Mouse (Mus musculus): ENCODE results near the gene Tagln2. TPM values are rescaled to one million over a fixed set of nuclear protein-coding genes. Genes with fewer than 3 reads are reported as not detected.

Tagln2 gene
- total RNA-seq (2014; rRNA removed), result 14.9 and 18.7 TPM in 2 replicates
- polyA plus RNA-seq (2012; rRNA removed), result 22.3 and 25.6 TPM in 2 replicates

GRCm38 (mm10) chr1:172499765-172500441 is at the start of gene Tagln2:
Gene Tagln2, plus strand, starts transcription at chr1:172500047.
- no peaks in the 10 kb centered on the region for H3K79me2 ChIP-seq (ENCODE audit: control insufficient read depth, insufficient read depth, low read length)
- peak within 1 kb of the TSS; percentile 53 for H3K27ac ChIP-seq (replicated peaks; ENCODE audit: insufficient read depth, low read depth, low read length)
- TF ChIP-seq POLR2A (IDR thresholded peaks at IDR 0.05; ENCODE audit: extremely low read depth, insufficient read depth, low read length), result peak; percentile 76
- no peak; the same call in 1 of the 2 replicates for TF ChIP-seq CTCF (IDR thresholded peaks at IDR 0.05; ENCODE audit: low read depth, low read length)
- peaks cover 8% of the 10 kb centered on the region for H3K4me1 ChIP-seq (ENCODE audit: control insufficient read depth, insufficient read depth, low read length)
- no peaks in the 10 kb centered on the region for H3K36me3 ChIP-seq (ENCODE audit: control insufficient read depth, insufficient read depth, low read length)
- no peaks in the 10 kb centered on the region for H3K27me3 ChIP-seq (ENCODE audit: control insufficient read depth, insufficient read depth, low read length)
- peak within 1 kb of the TSS; percentile 86 for H3K4me3 ChIP-seq (ENCODE audit: insufficient read depth, low read depth, low read length)
- no peak for DNase-seq (ENCODE audit: extremely low read depth, low read depth, low spot score)
- H3K9ac ChIP-seq (ENCODE audit: low read depth, low read length), result peak within 1 kb of the TSS; percentile 84
- 5% methylated on average over 30 of the region's 30 CpGs for WGBS

DNA sequence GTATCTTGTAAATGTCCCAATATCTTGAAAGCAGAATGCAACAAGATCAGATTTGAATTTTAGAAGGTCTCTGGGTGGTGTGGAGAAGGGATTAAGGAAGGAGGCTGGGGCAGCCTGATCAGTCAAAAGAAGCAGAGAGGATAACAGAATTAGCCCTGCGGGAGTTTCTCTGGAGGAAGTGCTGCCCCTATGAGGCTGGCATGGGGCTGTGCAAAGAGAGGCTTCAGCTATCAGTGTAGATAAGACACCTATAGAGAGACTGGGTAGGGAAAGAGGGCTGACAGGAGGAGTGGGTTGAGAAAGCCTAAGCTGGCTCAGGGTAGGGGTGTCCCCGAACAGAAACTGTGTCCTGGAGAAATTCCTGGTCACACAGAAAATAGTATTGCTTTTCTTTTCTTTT is 49.6 kb upstream of the Tagln2 start:
- Histone ChIP-seq H3K27me3 (ENCODE audit: control insufficient read depth, insufficient read depth, low read length) (no peaks in the 10 kb centered on the region), H3K36me3 (ENCODE audit: control insufficient read depth, insufficient read depth, low read length) (no peaks in the 10 kb centered on the region), H3K4me1 (ENCODE audit: control insufficient read depth, insufficient read depth, low read length) (no peaks in the 10 kb centered on the region), H3K9ac (ENCODE audit: low read depth, low read length) (no peak overlapping the region), H3K27ac (replicated peaks; ENCODE audit: insufficient read depth, low read depth, low read length) (no peak overlapping the region), H3K4me3 (ENCODE audit: insufficient read depth, low read depth, low read length) (no peak overlapping the region), H3K79me2 (ENCODE audit: control insufficient read depth, insufficient read depth, low read length) (no peaks in the 10 kb centered on the region)
- DNase-seq (ENCODE audit: extremely low read depth, low read depth, low spot score), result no peak
- WGBS, result 57% methylated on average over 2 of the region's 2 CpGs
- TF ChIP-seq POLR2A (IDR thresholded peaks at IDR 0.05; ENCODE audit: extremely low read depth, insufficient read depth, low read length) (no peak), CTCF (IDR thresholded peaks at IDR 0.05; ENCODE audit: low read depth, low read length) (no peak)

DNA sequence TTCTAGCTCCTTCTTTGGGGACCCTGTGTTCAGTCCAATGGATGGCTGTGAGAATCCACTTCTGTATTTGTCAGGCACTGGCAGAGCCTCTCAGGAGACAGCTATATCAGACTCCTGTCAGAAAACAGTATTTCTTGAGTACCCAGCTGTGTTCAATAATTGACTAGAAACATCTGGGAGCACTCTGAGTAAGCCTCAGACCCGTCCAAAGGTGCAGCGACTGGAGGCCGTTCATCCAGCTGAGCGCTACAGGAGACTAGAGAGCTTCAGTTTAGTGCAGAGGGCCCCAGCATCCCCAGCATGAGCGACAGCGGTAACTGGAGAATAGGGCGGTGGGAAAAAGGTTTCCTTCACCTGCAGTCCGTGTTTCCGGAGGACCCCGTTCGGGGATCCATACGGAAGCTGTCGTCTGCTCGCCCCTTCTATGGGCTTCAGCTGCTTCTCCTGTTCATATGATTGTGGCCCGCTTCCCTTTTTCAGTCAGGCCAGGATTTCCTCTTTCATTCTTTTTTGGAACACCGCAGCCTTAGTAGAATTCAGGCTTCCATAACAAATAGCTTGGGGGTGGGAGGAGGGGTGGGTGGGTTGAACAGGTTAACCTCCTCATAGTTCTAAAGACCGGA is 48.9 kb upstream of the Tagln2 start:
- WGBS, result 63% methylated on average over 17 of the region's 17 CpGs

DNA sequence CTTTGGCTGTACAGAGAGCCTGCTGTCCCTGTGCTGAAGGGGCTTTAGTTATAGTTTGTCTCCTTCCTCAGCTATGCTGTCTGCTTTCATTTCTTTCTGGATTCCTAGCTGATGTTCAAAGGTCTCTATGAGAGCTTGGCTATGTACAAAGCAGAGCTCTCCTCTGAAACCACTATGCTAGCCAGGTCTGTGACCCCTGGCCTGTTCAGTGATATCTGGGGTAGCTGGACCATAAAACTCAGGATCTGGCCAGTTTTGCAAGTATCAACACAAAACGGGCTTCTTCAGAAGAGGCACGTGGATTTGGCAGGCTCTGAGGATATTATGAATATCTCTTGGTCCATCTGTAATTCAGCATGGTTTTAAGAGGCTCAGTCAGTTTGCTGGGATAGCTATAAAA is 46.9 kb upstream of the Tagln2 start:
- no peak overlapping the region for H3K27ac ChIP-seq (replicated peaks; ENCODE audit: insufficient read depth, low read depth, low read length)
- TF ChIP-seq CTCF (IDR thresholded peaks at IDR 0.05; ENCODE audit: low read depth, low read length) (no peak), POLR2A (IDR thresholded peaks at IDR 0.05; ENCODE audit: extremely low read depth, insufficient read depth, low read length) (no peak)
- WGBS, result 42% methylated on average over 2 of the region's 2 CpGs
- no peak for DNase-seq (ENCODE audit: extremely low read depth, low read depth, low spot score)
- no peaks in the 10 kb centered on the region for H3K4me1 ChIP-seq (ENCODE audit: control insufficient read depth, insufficient read depth, low read length)
- no peaks in the 10 kb centered on the region for H3K79me2 ChIP-seq (ENCODE audit: control insufficient read depth, insufficient read depth, low read length)
- no peaks in the 10 kb centered on the region for H3K36me3 ChIP-seq (ENCODE audit: control insufficient read depth, insufficient read depth, low read length)
- no peaks in the 10 kb centered on the region for H3K27me3 ChIP-seq (ENCODE audit: control insufficient read depth, insufficient read depth, low read length)
- H3K4me3 ChIP-seq (ENCODE audit: insufficient read depth, low read depth, low read length), result no peak overlapping the region
- H3K9ac ChIP-seq (ENCODE audit: low read depth, low read length), result no peak overlapping the region

More for the DNA sequence above, 48.9 kb upstream of the Tagln2 start:
- H3K79me2 ChIP-seq (ENCODE audit: control insufficient read depth, insufficient read depth, low read length), result no peaks in the 10 kb centered on the region
- TF ChIP-seq POLR2A (IDR thresholded peaks at IDR 0.05; ENCODE audit: extremely low read depth, insufficient read depth, low read length) (no peak), CTCF (IDR thresholded peaks at IDR 0.05; ENCODE audit: low read depth, low read length) (no peak)
- DNase-seq (ENCODE audit: extremely low read depth, low read depth, low spot score), result no peak
- H3K4me3 ChIP-seq (ENCODE audit: insufficient read depth, low read depth, low read length), result no peak overlapping the region
- H3K27me3 ChIP-seq (ENCODE audit: control insufficient read depth, insufficient read depth, low read length), result no peaks in the 10 kb centered on the region
- H3K4me1 ChIP-seq (ENCODE audit: control insufficient read depth, insufficient read depth, low read length), result no peaks in the 10 kb centered on the region
- no peak overlapping the region for H3K27ac ChIP-seq (replicated peaks; ENCODE audit: insufficient read depth, low read depth, low read length)
- no peaks in the 10 kb centered on the region for H3K36me3 ChIP-seq (ENCODE audit: control insufficient read depth, insufficient read depth, low read length)
- no peak overlapping the region for H3K9ac ChIP-seq (ENCODE audit: low read depth, low read length)

- Histone ChIP-seq H3K79me2 (ENCODE audit: control insufficient read depth, insufficient read depth, low read length) (no peaks in the 10 kb centered on the region), H3K4me3 (ENCODE audit: insufficient read depth, low read depth, low read length) (no peak overlapping the region), H3K27ac (replicated peaks; ENCODE audit: insufficient read depth, low read depth, low read length) (no peak overlapping the region), H3K27me3 (ENCODE audit: control insufficient read depth, insufficient read depth, low read length) (no peaks in the 10 kb centered on the region), H3K9ac (ENCODE audit: low read depth, low read length) (no peak overlapping the region), H3K36me3 (ENCODE audit: control insufficient read depth, insufficient read depth, low read length) (no peaks in the 10 kb centered on the region), H3K4me1 (ENCODE audit: control insufficient read depth, insufficient read depth, low read length) (no peaks in the 10 kb centered on the region)
- TF ChIP-seq POLR2A (IDR thresholded peaks at IDR 0.05; ENCODE audit: extremely low read depth, insufficient read depth, low read length) (no peak), CTCF (IDR thresholded peaks at IDR 0.05; ENCODE audit: low read depth, low read length) (no peak)
- WGBS, result 91% methylated on average over 2 of the region's 2 CpGs
- DNase-seq (ENCODE audit: extremely low read depth, low read depth, low spot score), result no peak
Observed at GRCm38 (mm10) chr1:172453810-172454209, 46.0 kb upstream of the Tagln2 start.

DNA sequence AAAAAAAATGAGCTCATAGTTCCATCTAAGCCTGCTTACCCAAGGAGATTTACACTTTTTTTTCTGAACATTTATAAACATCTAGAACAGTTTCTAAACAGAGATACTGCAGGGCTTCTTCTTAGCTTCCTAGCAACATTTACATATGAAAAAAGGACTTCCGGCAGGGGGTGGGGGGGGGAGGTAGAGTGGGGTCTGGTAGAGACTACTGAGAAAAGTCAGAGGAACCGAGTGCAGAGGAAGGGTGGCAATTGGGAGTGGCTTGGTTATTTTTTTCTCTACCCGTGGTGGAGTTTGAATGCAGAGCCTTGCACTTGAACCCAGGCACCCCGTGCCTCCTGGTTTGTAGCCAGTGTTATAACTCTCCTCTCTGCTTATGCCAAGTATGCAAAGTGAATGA is 44.4 kb upstream of the Tagln2 start:
- no peak for DNase-seq (ENCODE audit: extremely low read depth, low read depth, low spot score)
- no peaks in the 10 kb centered on the region for H3K27me3 ChIP-seq (ENCODE audit: control insufficient read depth, insufficient read depth, low read length)
- WGBS, result 47% methylated on average over 4 of the region's 4 CpGs
- no peak overlapping the region; the same call in 1 of the 2 replicates for H3K27ac ChIP-seq (replicated peaks; ENCODE audit: insufficient read depth, low read depth, low read length)
- no peak overlapping the region for H3K9ac ChIP-seq (ENCODE audit: low read depth, low read length)
- H3K36me3 ChIP-seq (ENCODE audit: control insufficient read depth, insufficient read depth, low read length), result no peaks in the 10 kb centered on the region
- H3K79me2 ChIP-seq (ENCODE audit: control insufficient read depth, insufficient read depth, low read length), result no peaks in the 10 kb centered on the region
- no peaks in the 10 kb centered on the region for H3K4me1 ChIP-seq (ENCODE audit: control insufficient read depth, insufficient read depth, low read length)
- no peak overlapping the region for H3K4me3 ChIP-seq (ENCODE audit: insufficient read depth, low read depth, low read length)
- no peak for TF ChIP-seq CTCF (IDR thresholded peaks at IDR 0.05; ENCODE audit: low read depth, low read length)
- no peak for TF ChIP-seq POLR2A (IDR thresholded peaks at IDR 0.05; ENCODE audit: extremely low read depth, insufficient read depth, low read length)
